Mouse (Mus musculus) liver, adult 2 months (tissue): ENCODE data around the gene Klhdc8b. TPM values are rescaled to one million over a fixed set of nuclear protein-coding genes. Genes with fewer than 3 reads are reported as not detected.

ENCODE experiments used
- DNase-seq: peaks from one replicate; pipeline ENCODE4 v3.0.0-alpha.2; 2011; ENCODE audit warnings: low read depth, low spot score; ENCODE audit errors: extremely low read depth
- H3K27ac ChIP-seq: fragments of 200-500 bp; replicated peaks from 2 replicates; pipeline ENCODE4 v1.5.1; 2012; ENCODE audit warnings: low read depth, mild to moderate bottlenecking, control low read depth, inconsistent platforms, low read length; ENCODE audit not compliant: insufficient read depth
- H3K27me3 ChIP-seq: fragments of 200-500 bp; 2 replicates; pipeline ENCODE4 v1.6.1; 2012; ENCODE audit warnings: mild to moderate bottlenecking, moderate library complexity, low read length, inconsistent platforms; ENCODE audit not compliant: control insufficient read depth, insufficient read depth
- H3K36me3 ChIP-seq: fragments of 200-500 bp; 2 replicates; pipeline ENCODE4 v1.6.1; 2012; ENCODE audit warnings: low read length, inconsistent platforms; ENCODE audit not compliant: control insufficient read depth, insufficient read depth
- H3K4me1 ChIP-seq: fragments of 200-500 bp; 2 replicates; pipeline ENCODE4 v1.6.1; 2011; ENCODE audit warnings: low read length; ENCODE audit not compliant: control insufficient read depth, insufficient read depth
- H3K4me3 ChIP-seq: fragments of 200-500 bp; 2 replicates; pipeline ENCODE4 v1.5.1; 2011; ENCODE audit warnings: low read depth, mild to moderate bottlenecking, control low read depth, low read length, moderate library complexity; ENCODE audit not compliant: insufficient read depth
- H3K79me2 ChIP-seq: fragments of 200-500 bp; 2 replicates; pipeline ENCODE4 v1.6.1; 2012; ENCODE audit warnings: inconsistent platforms, mild to moderate bottlenecking, low read length, moderate library complexity; ENCODE audit not compliant: control insufficient read depth, insufficient read depth
- H3K9ac ChIP-seq: fragments of 200-500 bp; 2 replicates; pipeline ENCODE4 v1.6.1; 2012; ENCODE audit warnings: low read depth, mild to moderate bottlenecking, control low read depth, inconsistent platforms, low read length
- CTCF ChIP-seq: fragments of 200-500 bp; IDR thresholded peaks from 2 replicates; pipeline ENCODE4 v1.5.1; 2011; ENCODE audit warnings: low read depth, low read length, control low read depth
- POLR2A ChIP-seq: fragments of 200-500 bp; IDR thresholded peaks from 2 replicates; pipeline ENCODE4 v1.6.1; 2011; ENCODE audit warnings: low read length, control low read depth; ENCODE audit not compliant: insufficient read depth; ENCODE audit errors: extremely low read depth
- WGBS: fragments of 180-500 bp; shearing (Covaris S2); methylation state at CpG from one replicate; pipeline ENCODE4 v1.1.7; 2018; 5-methylcytosine and 5-hydroxymethylcytosine counted together
- polyA plus RNA-seq: library from polyadenylated mRNA; depleted of rRNA; stranded (reverse); fragments of >200 nt; gene quantifications from 2 replicates; pipeline ENCODE4 v1.2.3, GENCODE M21; 2012
- total RNA-seq: library from RNA; depleted of rRNA; stranded (reverse); fragments of >200 nt; gene quantifications from 2 replicates; pipeline ENCODE4 v1.2.3, GENCODE M21; 2014

Klhdc8b gene
- total and polyA plus RNA-seq, 2 experiments = 8.7 to 25.6 TPM

DNA sequence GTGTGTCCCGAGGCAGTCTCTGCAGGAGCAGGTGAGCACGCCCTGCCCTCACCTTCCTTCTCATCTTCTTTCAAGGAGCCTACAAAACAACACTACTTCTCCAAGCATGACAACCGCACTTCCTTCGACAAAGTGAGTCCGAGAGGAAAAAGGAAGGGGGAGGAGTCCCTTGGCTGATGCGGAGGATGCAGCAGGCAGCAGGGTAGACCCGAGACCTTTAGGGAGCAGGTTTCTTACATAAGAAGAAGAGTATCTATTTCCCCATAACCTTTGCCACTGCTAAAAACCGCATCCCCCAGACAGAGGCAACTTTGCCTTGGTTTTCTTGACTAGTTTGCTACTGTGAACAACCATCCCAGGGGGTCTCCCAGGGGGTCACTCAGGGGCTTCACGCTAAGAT, 16.3 kb downstream of the Klhdc8b start:
- no peaks in the 10 kb centered on the region for H3K79me2 ChIP-seq
- H3K9ac ChIP-seq = no peak overlapping the region
- H3K4me1 ChIP-seq = no peaks in the 10 kb centered on the region
- WGBS = 74% methylated on average over 9 of the region's 9 CpGs
- no peak overlapping the region for H3K27ac ChIP-seq
- H3K36me3 ChIP-seq = no peaks in the 10 kb centered on the region
- TF ChIP-seq POLR2A = no peak
- TF ChIP-seq CTCF = no peak
- DNase-seq = no peak
- no peaks in the 10 kb centered on the region for H3K27me3 ChIP-seq
- no peak overlapping the region for H3K4me3 ChIP-seq

DNA sequence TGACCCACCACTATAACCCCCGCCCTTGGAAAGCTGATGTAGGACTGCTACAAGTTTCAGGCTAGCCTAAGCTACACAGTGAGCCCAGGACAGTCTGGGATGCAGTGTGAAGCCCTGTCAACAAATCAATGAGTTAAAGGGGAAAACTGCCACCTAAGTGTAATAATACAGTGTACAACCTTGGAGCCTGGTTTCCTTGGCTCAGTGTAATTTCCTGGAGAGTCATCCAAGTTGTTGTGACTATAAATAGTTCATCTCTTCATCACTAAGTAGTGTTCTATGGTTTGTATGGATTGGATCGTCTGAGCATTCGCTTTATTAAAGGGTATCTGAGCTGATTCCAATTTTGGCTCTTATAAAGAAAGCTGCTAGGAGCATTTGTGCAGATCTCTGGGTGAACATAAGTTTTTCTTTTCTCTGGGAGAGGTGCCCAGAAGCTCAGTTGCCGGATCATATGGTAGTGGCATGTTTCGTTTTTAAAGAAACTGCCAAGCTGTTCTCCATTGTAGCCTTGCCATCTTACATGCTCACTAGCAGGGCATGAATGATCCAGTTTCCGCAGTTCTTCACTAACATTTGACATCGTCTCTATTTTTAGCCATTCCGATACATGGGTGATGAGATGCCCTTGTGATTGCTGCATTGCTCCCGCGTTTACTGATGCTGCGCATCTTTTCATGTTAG, 20.0 kb downstream of the Klhdc8b start:
- H3K4me1 ChIP-seq = no peaks in the 10 kb centered on the region
- DNase-seq = no peak
- H3K79me2 ChIP-seq = no peaks in the 10 kb centered on the region
- no peak overlapping the region for H3K27ac ChIP-seq
- TF ChIP-seq CTCF (no peak), POLR2A (no peak)
- no peaks in the 10 kb centered on the region for H3K36me3 ChIP-seq
- no peaks in the 10 kb centered on the region for H3K27me3 ChIP-seq
- no peak overlapping the region for H3K4me3 ChIP-seq
- WGBS = 85% methylated on average over 11 of the region's 11 CpGs
- no peak overlapping the region for H3K9ac ChIP-seq

DNA sequence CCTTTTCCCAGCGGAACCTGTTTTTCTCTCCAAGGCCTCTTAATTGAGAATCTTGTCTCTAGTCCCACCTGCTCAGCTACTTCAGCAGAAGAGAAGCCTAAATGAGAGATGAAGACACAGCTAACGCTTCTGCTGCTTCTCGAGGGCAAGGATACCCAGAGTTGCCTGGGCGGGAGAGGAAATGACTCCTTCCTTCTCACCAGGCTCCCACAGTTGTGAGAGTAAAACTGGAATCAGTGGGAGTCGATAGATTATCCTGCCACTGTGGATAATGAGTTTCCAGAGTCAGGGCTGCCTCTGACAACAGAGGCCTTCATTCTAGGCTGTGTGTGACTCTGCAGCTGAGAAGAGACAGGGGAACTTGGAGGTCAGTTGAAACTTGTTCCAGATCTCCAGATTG, 20.9 kb downstream of the Klhdc8b start:
- no peak for TF ChIP-seq CTCF
- TF ChIP-seq POLR2A = no peak
- H3K4me3 ChIP-seq = no peak overlapping the region
- no peak overlapping the region for H3K9ac ChIP-seq
- no peak overlapping the region for H3K27ac ChIP-seq
- no peaks in the 10 kb centered on the region for H3K36me3 ChIP-seq
- no peaks in the 10 kb centered on the region for H3K79me2 ChIP-seq
- no peak for DNase-seq
- no peaks in the 10 kb centered on the region for H3K4me1 ChIP-seq
- H3K27me3 ChIP-seq = no peaks in the 10 kb centered on the region
- 79% methylated on average over 5 of the region's 5 CpGs for WGBS

DNA sequence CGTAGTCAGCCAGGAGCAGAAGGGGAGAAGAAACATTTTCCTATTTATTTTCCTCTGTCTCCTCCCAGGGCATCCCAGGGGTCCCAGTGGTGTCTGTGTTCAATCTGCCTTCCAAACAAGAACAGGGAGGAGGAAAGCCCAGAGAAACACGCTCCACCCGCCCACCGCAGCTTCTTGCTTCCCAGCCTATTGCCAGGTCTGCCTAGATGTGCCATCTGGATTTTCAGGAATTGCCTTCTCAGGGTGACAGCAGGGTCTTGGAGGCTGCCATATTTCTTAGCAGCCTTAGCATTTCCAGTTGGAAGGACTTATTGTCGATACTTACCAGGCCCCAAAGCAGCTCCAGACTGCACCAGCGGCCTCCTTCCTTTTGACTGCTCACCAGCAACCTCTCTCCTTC, 22.2 kb downstream of the Klhdc8b start:
- no peaks in the 10 kb centered on the region for H3K36me3 ChIP-seq
- H3K79me2 ChIP-seq = no peaks in the 10 kb centered on the region
- no peak for DNase-seq
- H3K9ac ChIP-seq = no peak overlapping the region
- H3K4me1 ChIP-seq = no peaks in the 10 kb centered on the region
- no peak for TF ChIP-seq CTCF
- no peak for TF ChIP-seq POLR2A
- 93% methylated on average over 6 of the region's 6 CpGs for WGBS
- no peak overlapping the region for H3K27ac ChIP-seq
- H3K4me3 ChIP-seq = no peak overlapping the region
- no peaks in the 10 kb centered on the region for H3K27me3 ChIP-seq

DNA sequence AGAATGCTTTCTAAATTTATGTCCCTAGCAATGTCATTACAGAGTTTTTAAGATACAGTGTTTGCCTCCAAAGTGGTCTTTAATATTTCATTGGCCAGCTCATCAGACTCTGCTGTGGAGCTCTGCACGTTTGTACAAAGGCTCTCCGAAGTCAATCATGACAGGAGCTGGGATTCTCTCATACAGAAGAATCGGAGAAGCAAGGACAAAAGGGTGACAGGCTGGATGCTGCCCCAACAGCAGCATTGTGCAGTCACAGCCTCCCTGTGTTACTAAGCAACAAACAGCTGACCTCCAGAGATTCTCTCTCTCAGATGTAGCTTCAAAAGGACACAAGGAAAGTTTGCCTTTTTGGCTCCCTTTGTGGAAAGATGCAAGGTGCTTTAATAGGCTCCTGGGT, 25.2 kb downstream of the Klhdc8b start, which contains the start of gene BC048562:
Gene BC048562, plus strand, starts transcription at position 301 of the 400 bp plus-strand sequence.
- Histone ChIP-seq H3K27me3 (0 out of 2 replicates have a peak, but pooled peaks cover 2% of the 10 kb centered on the region), H3K79me2 (no peaks in the 10 kb centered on the region), H3K9ac (no peak within 1 kb of the TSS), H3K36me3 (no peaks in the 10 kb centered on the region), H3K27ac (no peak within 1 kb of the TSS), H3K4me3 (no peak within 1 kb of the TSS), H3K4me1 (no peaks in the 10 kb centered on the region)
- DNase-seq = no peak
- TF ChIP-seq POLR2A (no peak), CTCF (no peak)
- 79% methylated on average over 3 of the region's 3 CpGs for WGBS

DNA sequence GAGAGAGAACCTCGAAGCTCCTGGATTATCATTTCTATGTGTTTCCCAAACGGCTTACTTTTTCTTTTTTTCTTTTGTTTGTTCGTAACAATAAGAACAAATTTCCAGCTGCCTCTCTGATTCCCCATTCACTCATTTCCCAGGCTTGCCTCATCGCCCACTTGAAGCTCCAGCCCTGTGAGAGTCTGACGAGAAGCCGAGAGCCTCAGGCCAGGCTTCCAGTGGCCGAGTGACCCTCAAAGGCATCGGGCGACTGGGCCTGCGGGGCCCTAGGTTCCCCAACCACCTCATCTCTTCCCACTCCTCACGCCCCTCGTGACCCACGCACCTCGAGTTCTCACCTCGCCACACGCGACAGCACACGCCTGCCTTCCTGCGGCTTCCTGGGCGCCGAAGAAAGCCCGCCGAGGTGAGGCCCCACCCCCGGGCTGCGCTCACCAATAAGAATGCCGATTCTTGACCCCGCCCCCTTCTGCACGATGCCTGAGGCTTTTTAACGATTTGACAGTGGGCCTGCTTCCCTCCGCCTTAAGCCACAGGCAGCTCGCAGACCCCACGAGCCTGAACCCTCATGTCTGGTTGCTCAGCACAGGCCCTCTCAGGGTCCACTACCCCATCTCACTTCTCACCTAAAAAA, 29.8 kb downstream of the Klhdc8b start:
- Histone ChIP-seq H3K79me2 (no peaks in the 10 kb centered on the region), H3K27me3 (0 out of 2 replicates have a peak, but pooled peaks cover 2% of the 10 kb centered on the region), H3K9ac (no peak overlapping the region), H3K27ac (no peak overlapping the region), H3K4me1 (no peaks in the 10 kb centered on the region), H3K4me3 (peak overlapping the region; percentile 38; the same call in 1 of the 2 replicates), H3K36me3 (no peaks in the 10 kb centered on the region)
- DNase-seq = no peak
- no peak for TF ChIP-seq CTCF
- TF ChIP-seq POLR2A = no peak
- 59% methylated on average over 32 of the region's 32 CpGs for WGBS
